Mouse (Mus musculus): ENCODE data around the gene Tbc1d22a. TPM values are rescaled to one million over a fixed set of nuclear protein-coding genes. Genes with fewer than 3 reads are reported as not detected.
"Not testable (repeated sequence)": the region's sequence is repeated elsewhere in the genome, so short reads cannot be mapped to it uniquely, and the experiment has no call there.

Tbc1d22a gene
- polyA plus RNA-seq, 1 experiment = 30.5 TPM

DNA sequence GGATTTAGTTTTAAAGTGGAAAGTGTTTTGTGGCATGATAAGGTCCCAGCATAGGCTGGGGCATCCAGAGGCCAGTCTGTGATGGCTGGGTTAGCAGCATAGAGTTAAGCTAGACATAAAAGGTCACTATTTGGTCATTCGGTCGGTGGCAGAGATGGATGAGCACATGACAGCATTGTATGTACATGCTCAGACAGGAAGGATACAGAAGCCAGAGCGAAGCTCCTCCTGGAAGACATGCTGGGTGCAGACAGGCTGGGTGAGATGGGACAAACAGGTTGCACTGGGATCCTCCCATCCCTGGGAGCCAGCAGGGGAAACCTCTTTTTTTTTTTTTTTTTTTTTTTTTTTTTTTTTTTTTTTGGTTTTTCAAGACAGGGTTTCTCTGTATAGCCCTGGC, 22.3 kb upstream of the Tbc1d22a start:
- H3K36me3 ChIP-seq (ENCODE audit: control insufficient read depth, insufficient read depth) = no peaks in the 10 kb centered on the region
- H3K4me3 ChIP-seq = no peak overlapping the region
- H3K79me2 ChIP-seq (ENCODE audit: control insufficient read depth, insufficient read depth) = no peaks in the 10 kb centered on the region
- no peak overlapping the region for H3ac ChIP-seq (ENCODE audit: control insufficient read depth, insufficient read length)
- no peak overlapping the region for H3K4me2 ChIP-seq (ENCODE audit: low read depth)
- TF ChIP-seq MAX (IDR thresholded peaks at IDR 0.05; ENCODE audit: low read depth) (no peak), E2F4 (IDR thresholded peaks at IDR 0.05; ENCODE audit: insufficient read depth) (no peak), CEBPB (IDR thresholded peaks at IDR 0.05; ENCODE audit: insufficient read depth, poor library complexity, severe bottlenecking) (no peak), MYOG (IDR thresholded peaks at IDR 0.05; ENCODE audit: control insufficient read depth in 1 of 3, insufficient read depth in 1 of 3, insufficient read length in 2 of 3, low read depth in 2 of 3) (no peak), SRF (IDR thresholded peaks at IDR 0.05; ENCODE audit: control insufficient read depth, insufficient read length, low read depth) (no peak), TCF3 (IDR thresholded peaks at IDR 0.05; ENCODE audit: insufficient read length, low read depth) (no peak), REST (IDR thresholded peaks at IDR 0.05; ENCODE audit: insufficient read depth, insufficient read length) (no peak), POLR2A (IDR thresholded peaks at IDR 0.05; ENCODE audit: insufficient read length, low read depth) (no peak)
- no peaks in the 10 kb centered on the region for H3K27me3 ChIP-seq (ENCODE audit: control insufficient read depth, insufficient read depth, insufficient read length)

DNA sequence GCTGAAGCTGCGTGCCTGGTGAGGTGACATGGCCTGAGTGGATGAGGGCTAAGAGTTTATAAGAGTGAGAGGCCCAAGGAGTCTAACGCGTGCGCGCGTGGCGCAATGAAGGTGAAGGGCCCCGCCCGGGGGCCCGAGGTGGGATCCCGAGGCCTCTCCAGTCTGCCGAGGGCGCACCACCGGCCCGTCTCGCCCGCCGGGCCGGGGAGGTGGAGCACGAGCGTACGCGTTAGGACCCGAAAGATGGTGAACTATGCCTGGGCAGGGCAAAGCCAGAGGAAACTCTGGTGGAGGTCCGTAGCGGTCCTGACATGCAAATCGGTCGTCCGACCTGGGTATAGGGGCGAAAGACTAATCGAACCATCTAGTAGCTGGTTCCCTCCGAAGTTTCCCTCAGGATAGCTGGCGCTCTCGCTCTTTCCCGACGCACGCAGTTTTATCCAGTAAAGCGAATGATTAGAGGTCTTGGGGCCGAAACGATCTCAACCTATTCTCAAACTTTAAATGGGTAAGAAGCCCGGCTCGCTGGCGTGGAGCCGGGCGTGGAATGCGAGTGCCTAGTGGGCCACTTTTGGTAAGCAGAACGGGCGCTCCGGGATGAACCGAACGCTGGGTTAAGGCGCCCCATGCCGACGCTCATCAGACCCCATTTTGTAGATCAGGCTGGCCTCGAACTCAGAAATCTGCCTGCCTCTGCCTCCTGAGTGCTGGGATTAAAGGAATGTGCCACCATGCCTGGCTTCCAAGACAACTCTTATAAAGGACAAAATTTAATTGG, 19.4 kb upstream of the Tbc1d22a start:
- not testable (repeated sequence) for H3K4me3 ChIP-seq; H3ac ChIP-seq (ENCODE audit: control insufficient read depth, insufficient read length); H3K36me3 ChIP-seq (ENCODE audit: control insufficient read depth, insufficient read depth); H3K4me2 ChIP-seq (ENCODE audit: low read depth); H3K27me3 ChIP-seq (ENCODE audit: control insufficient read depth, insufficient read depth, insufficient read length); H3K79me2 ChIP-seq (ENCODE audit: control insufficient read depth, insufficient read depth)

DNA sequence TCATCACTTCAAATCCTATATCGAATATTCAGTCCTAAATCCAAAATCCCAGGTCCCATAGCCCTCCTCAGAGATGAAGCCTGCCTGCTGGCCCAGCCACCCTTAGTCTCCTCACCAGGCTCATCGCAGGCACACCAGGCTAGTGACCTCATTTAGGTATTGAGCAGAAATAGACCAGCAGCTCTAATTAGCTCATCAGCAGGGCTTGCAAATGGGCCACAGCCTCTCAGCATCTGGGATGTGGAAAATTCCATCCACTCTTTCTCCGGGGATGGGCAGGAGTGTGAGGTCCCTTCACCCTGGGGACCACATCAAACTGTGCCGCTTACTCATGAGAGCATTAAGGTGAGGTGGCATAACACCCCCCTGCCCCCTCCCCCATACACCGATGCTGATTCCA, 15.2 kb upstream of the Tbc1d22a start:
- Histone ChIP-seq H3K27me3 (ENCODE audit: control insufficient read depth, insufficient read depth, insufficient read length) (no peaks in the 10 kb centered on the region), H3K79me2 (ENCODE audit: control insufficient read depth, insufficient read depth) (no peaks in the 10 kb centered on the region), H3K36me3 (ENCODE audit: control insufficient read depth, insufficient read depth) (no peaks in the 10 kb centered on the region), H3K4me3 (no peak overlapping the region), H3K4me2 (ENCODE audit: low read depth) (no peak overlapping the region), H3ac (ENCODE audit: control insufficient read depth, insufficient read length) (no peak overlapping the region)
- TF ChIP-seq TCF12 (IDR thresholded peaks at IDR 0.05; ENCODE audit: insufficient read depth, poor library complexity, severe bottlenecking) (no peak), USF1 (IDR thresholded peaks at IDR 0.05; ENCODE audit: low read depth) (no peak), POLR2A (IDR thresholded peaks at IDR 0.05; ENCODE audit: insufficient read length, low read depth) (no peak), POLR2AphosphoS2 (IDR thresholded peaks at IDR 0.05; ENCODE audit: insufficient read length, low read depth) (no peak), E2F4 (IDR thresholded peaks at IDR 0.05; ENCODE audit: insufficient read depth) (no peak), SRF (IDR thresholded peaks at IDR 0.05; ENCODE audit: control insufficient read depth, insufficient read length, low read depth) (no peak), CEBPB (IDR thresholded peaks at IDR 0.05; ENCODE audit: insufficient read depth, poor library complexity, severe bottlenecking) (no peak)

DNA sequence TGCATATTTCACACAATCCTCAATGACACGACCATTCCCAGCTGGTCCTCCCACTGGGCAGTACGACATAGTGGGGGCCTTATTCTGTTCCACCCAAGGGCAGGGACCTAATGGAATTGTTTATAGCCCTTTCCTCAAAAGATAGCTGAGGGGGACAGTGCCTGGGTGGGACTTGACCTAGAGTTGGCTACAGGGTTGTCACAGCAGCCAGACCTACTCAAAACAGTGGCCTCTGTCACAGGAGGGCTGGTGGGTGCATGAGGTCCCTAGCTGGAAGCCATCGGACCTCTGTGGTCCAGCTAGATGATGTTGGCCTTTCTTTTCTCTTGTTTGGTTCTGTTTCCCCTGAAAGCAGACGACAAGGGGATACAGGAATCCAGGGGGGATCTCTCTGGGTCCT, 14.8 kb upstream of the Tbc1d22a start:
- Histone ChIP-seq H3K4me3 (no peak overlapping the region), H3K4me2 (ENCODE audit: low read depth) (no peak overlapping the region), H3ac (ENCODE audit: control insufficient read depth, insufficient read length) (no peak overlapping the region), H3K27me3 (ENCODE audit: control insufficient read depth, insufficient read depth, insufficient read length) (no peaks in the 10 kb centered on the region), H3K36me3 (ENCODE audit: control insufficient read depth, insufficient read depth) (no peaks in the 10 kb centered on the region), H3K79me2 (ENCODE audit: control insufficient read depth, insufficient read depth) (no peaks in the 10 kb centered on the region)
- TF ChIP-seq REST (IDR thresholded peaks at IDR 0.05; ENCODE audit: insufficient read depth, insufficient read length) (no peak), MYOG (IDR thresholded peaks at IDR 0.05; ENCODE audit: control insufficient read depth in 1 of 3, insufficient read depth in 1 of 3, insufficient read length in 2 of 3, low read depth in 2 of 3) (no peak), USF1 (IDR thresholded peaks at IDR 0.05; ENCODE audit: low read depth) (no peak), TCF12 (IDR thresholded peaks at IDR 0.05; ENCODE audit: insufficient read depth, poor library complexity, severe bottlenecking) (no peak), MAX (IDR thresholded peaks at IDR 0.05; ENCODE audit: low read depth) (no peak), TCF3 (IDR thresholded peaks at IDR 0.05; ENCODE audit: insufficient read length, low read depth) (no peak), POLR2AphosphoS2 (IDR thresholded peaks at IDR 0.05; ENCODE audit: insufficient read length, low read depth) (no peak), SRF (IDR thresholded peaks at IDR 0.05; ENCODE audit: control insufficient read depth, insufficient read length, low read depth) (no peak), CEBPB (IDR thresholded peaks at IDR 0.05; ENCODE audit: insufficient read depth, poor library complexity, severe bottlenecking) (no peak), E2F4 (IDR thresholded peaks at IDR 0.05; ENCODE audit: insufficient read depth) (no peak), MYOD1 (IDR thresholded peaks at IDR 0.05; ENCODE audit: control insufficient read depth in 1 of 3, insufficient read length in 2 of 3, low read depth in 2 of 3) (no peak), POLR2A (IDR thresholded peaks at IDR 0.05; ENCODE audit: insufficient read length, low read depth) (no peak)

DNA sequence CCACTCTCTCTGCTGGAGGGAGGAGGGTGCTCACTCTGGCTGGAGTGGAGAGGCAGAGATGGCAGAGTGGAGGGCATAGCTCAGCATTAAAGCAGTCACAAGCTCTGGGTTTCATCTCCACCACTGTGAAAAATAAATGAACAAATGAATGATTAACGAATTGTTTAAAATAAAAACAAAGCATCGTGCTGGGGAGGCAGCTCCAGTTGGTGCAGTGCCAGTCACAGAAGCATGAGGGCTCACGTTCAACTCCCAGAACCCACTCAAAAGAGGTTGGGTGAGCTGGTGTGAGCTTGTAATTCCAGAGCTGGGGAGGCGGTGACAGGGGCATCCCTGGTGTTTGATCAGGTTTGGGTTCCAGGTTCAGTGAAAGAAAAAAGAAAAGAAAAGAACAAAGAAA, 14.1 kb upstream of the Tbc1d22a start:
- H3K4me2 ChIP-seq (ENCODE audit: low read depth) = no peak overlapping the region
- no peak overlapping the region for H3K4me3 ChIP-seq
- H3K36me3 ChIP-seq (ENCODE audit: control insufficient read depth, insufficient read depth) = no peaks in the 10 kb centered on the region
- TF ChIP-seq MYOD1 (IDR thresholded peaks at IDR 0.05; ENCODE audit: control insufficient read depth in 1 of 3, insufficient read length in 2 of 3, low read depth in 2 of 3) (no peak), TCF3 (IDR thresholded peaks at IDR 0.05; ENCODE audit: insufficient read length, low read depth) (no peak), USF1 (IDR thresholded peaks at IDR 0.05; ENCODE audit: low read depth) (no peak), TCF12 (IDR thresholded peaks at IDR 0.05; ENCODE audit: insufficient read depth, poor library complexity, severe bottlenecking) (no peak), POLR2A (IDR thresholded peaks at IDR 0.05; ENCODE audit: insufficient read length, low read depth) (no peak), MAX (IDR thresholded peaks at IDR 0.05; ENCODE audit: low read depth) (no peak), POLR2AphosphoS2 (IDR thresholded peaks at IDR 0.05; ENCODE audit: insufficient read length, low read depth) (no peak), E2F4 (IDR thresholded peaks at IDR 0.05; ENCODE audit: insufficient read depth) (no peak), REST (IDR thresholded peaks at IDR 0.05; ENCODE audit: insufficient read depth, insufficient read length) (no peak), SRF (IDR thresholded peaks at IDR 0.05; ENCODE audit: control insufficient read depth, insufficient read length, low read depth) (no peak)
- H3ac ChIP-seq (ENCODE audit: control insufficient read depth, insufficient read length) = no peak overlapping the region
- no peaks in the 10 kb centered on the region for H3K79me2 ChIP-seq (ENCODE audit: control insufficient read depth, insufficient read depth)
- no peaks in the 10 kb centered on the region for H3K27me3 ChIP-seq (ENCODE audit: control insufficient read depth, insufficient read depth, insufficient read length)
